Mouse (Mus musculus): ENCODE measurements around the gene Srr. TPM values are rescaled to one million over a fixed set of nuclear protein-coding genes. Genes with fewer than 3 reads are reported as not detected.
A peak's percentile ranks its signal among the peaks of the same experiment; 100 is the strongest.

The Srr gene
- total and polyA plus RNA-seq, 3 experiments: 5.2 to 6.8 TPM; not detected in 1

DNA sequence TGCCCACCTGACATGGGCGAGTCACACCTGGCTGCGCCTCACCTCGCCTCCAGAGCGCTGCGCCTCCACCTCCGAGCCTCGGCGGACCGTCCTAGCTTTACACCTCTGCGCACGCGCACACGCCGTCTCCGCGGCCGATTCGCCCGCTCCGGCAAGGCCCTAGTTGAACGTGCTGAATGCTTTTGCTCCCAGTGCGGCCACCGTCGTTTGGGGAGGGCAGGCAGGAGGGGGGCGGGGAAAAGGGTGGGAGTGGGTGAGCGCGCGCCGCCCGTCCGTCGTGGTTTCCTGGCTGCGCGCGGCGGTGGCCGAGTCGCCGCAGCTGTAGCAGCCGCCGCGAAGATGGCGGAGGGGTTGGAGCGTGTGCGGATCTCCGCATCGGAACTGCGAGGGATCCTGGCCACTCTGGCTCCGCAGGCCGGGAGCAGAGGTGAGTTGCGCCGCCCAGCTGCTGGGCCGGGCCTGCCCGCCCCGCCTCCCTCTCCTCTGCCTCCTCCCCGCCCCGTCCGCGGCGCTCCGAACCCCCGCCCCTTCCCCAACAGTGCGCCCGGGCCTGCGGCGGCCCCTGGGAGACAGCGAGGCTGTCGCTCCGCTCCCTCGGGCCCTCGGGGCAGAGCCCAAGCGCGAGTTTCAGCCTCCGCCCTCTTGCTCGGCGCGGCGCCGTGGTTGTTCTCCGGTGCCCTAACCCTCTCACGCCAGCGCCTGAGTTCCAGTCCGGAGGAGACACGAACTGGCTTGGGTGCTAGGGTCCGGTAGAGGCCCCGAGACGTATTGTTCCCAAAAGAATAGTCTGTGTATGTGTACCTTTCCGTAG lies at the start of gene Srr, which contains the start of gene Smg6 (continued):
- TF ChIP-seq ETS1 (IDR thresholded peaks at IDR 0.05; ENCODE audit: low read depth, low read length) (peak; percentile 43; the same call in 1 of the 2 replicates), MAZ (IDR thresholded peaks at IDR 0.05; ENCODE audit: low read depth, low read length) (peak; percentile 98), CTCF (IDR thresholded peaks at IDR 0.05 in 2 of 3, conservative IDR thresholded peaks at IDR 0.05 in 1 of 3; ENCODE audit: control insufficient read depth in 1 of 3, insufficient read depth in 1 of 3, low read depth in 2 of 3, low read length in 3 of 3, poor library complexity in 1 of 3, severe bottlenecking in 1 of 3) (0 out of 6 replicates have a peak, but pooled peaks of 1 of the 3 experiments have one; percentile 1), BHLHE40 (IDR thresholded peaks at IDR 0.05; ENCODE audit: borderline replicate concordance, low read depth, low read length) (peak; percentile 68), MAX (IDR thresholded peaks at IDR 0.05; ENCODE audit: low read length) (peak; percentile 75)

DNA sequence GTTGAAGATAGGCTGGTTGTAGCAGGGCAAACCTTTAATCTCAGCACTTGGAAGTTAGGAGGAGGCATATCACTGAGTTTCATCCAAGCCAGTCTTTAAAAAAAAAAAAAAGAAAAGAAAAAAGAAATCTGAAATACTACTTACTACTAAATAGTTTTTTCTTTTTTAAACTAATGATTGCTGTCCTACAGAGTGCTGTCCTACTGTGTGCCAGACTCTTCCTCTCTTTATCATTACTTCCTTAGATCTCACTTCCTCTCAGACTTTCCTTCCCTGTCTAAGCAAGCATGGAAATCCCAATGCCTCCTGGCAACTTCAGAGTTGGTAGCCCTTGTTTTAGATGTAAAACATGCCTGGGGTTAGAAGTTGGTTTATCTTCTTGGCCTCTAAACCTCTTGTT lies 48.9 kb upstream of the Srr start:
- H3K4me1 ChIP-seq (ENCODE audit: control insufficient read depth in 1 of 2, insufficient read depth in 2 of 2, low read length in 2 of 2): peaks cover 4 to 12% of the 10 kb centered on the region in 2 experiments; a peak in 3 of 4 replicates
- no peak overlapping the region for H3K27ac ChIP-seq (ENCODE audit: control insufficient read depth, low read depth, low read length)
- no peaks in the 10 kb centered on the region; the same call in 1 of the 2 replicates for H3K79me2 ChIP-seq (ENCODE audit: control insufficient read depth, insufficient read depth, low read length, poor library complexity)
- no peak overlapping the region for H3K9ac ChIP-seq (ENCODE audit: control insufficient read depth, low read depth, low read length, poor library complexity, severe bottlenecking)
- H3K4me3 ChIP-seq (ENCODE audit: control insufficient read depth in 1 of 2, insufficient read depth in 1 of 2, low read depth in 2 of 2, low read length in 2 of 2): no peak overlapping the region
- H3K27me3 ChIP-seq (ENCODE audit: control insufficient read depth in 1 of 2, insufficient read depth in 2 of 2, low read length in 2 of 2): no peaks in the 10 kb centered on the region
- H3K9me3 ChIP-seq (replicated peaks; ENCODE audit: insufficient read depth, low read length): no peaks in the 10 kb centered on the region
- DNase-seq (ENCODE audit: low read depth, low spot score): no peak
- peaks cover 0 to 18% of the 10 kb centered on the region in 2 experiments; a peak in 3 of 4 replicates for H3K36me3 ChIP-seq (ENCODE audit: control insufficient read depth in 1 of 2, insufficient read depth in 2 of 2, low read length in 2 of 2)
- TF ChIP-seq BHLHE40 (IDR thresholded peaks at IDR 0.05; ENCODE audit: borderline replicate concordance, low read depth, low read length) (no peak), ZNF384 (IDR thresholded peaks at IDR 0.05; ENCODE audit: low read depth, low read length) (0 out of 2 replicates have a peak, but pooled peaks have one; percentile 9), ETS1 (IDR thresholded peaks at IDR 0.05; ENCODE audit: low read depth, low read length) (no peak), SIN3A (IDR thresholded peaks at IDR 0.05; ENCODE audit: low read length) (no peak), MAZ (IDR thresholded peaks at IDR 0.05; ENCODE audit: low read depth, low read length) (no peak), ZKSCAN1 (IDR thresholded peaks at IDR 0.05; ENCODE audit: low read depth, low read length) (peak; percentile 97), MYC (IDR thresholded peaks at IDR 0.05; ENCODE audit: low read depth, low read length) (no peak), NRF1 (IDR thresholded peaks at IDR 0.05; ENCODE audit: insufficient read depth, low read depth, low read length, poor library complexity, severe bottlenecking) (no peak), E2F4 (IDR thresholded peaks at IDR 0.05; ENCODE audit: borderline replicate concordance, low read depth, low read length) (no peak), KAT2A (conservative IDR thresholded peaks at IDR 0.05; ENCODE audit: low read depth, low read length) (no peak), HCFC1 (IDR thresholded peaks at IDR 0.05; ENCODE audit: low read depth, low read length) (no peak), ZMIZ1 (IDR thresholded peaks at IDR 0.05; ENCODE audit: low read depth, low read length) (no peak), MXI1 (IDR thresholded peaks at IDR 0.05; ENCODE audit: low read depth, low read length) (no peak), NELFE (IDR thresholded peaks at IDR 0.05; ENCODE audit: low read depth, low read length) (no peak), MYB (IDR thresholded peaks at IDR 0.05; ENCODE audit: low read depth, low read length) (no peak), TAL1 (IDR thresholded peaks at IDR 0.05; ENCODE audit: low read length) (no peak)
